Mouse (Mus musculus) hindbrain, postnatal 0 days (tissue): ENCODE data around the gene Fuca1. TPM values are rescaled to one million over a fixed set of nuclear protein-coding genes. Genes with fewer than 3 reads are reported as not detected.
A peak's percentile ranks its signal among the peaks of the same experiment; 100 is the strongest.

Source experiments
- ATAC-seq: fragments of 200-750 bp; cut with Nextera tagmentation; 2 replicates; pipeline ENCODE4 v1.8.0; 2017; ENCODE audit warnings: mild to moderate bottlenecking, moderate TSS enrichment, moderate library complexity
- DNase-seq: peaks from one replicate; pipeline ENCODE4 v3.0.0-alpha.2; 2015; ENCODE audit warnings: low spot score
- H3K27ac ChIP-seq: fragments of 300-500 bp; sonication (generic); 2 replicates; pipeline ENCODE4 v1.5.1; 2014; ENCODE audit warnings: mild to moderate bottlenecking
- H3K27me3 ChIP-seq: fragments of 300-500 bp; sonication (generic); 2 replicates; pipeline ENCODE4 v1.6.1; 2014; ENCODE audit warnings: low read length, mixed read lengths; ENCODE audit not compliant: insufficient read depth
- H3K36me3 ChIP-seq: fragments of 300-500 bp; sonication (generic); 2 replicates; pipeline ENCODE4 v1.6.1; 2014; ENCODE audit warnings: low read length, mixed read lengths; ENCODE audit not compliant: insufficient read depth
- H3K4me1 ChIP-seq: fragments of 300-500 bp; sonication (generic); 2 replicates; pipeline ENCODE4 v1.6.1; 2014; ENCODE audit warnings: antibody characterized with exemption, low read length, mixed read lengths; ENCODE audit not compliant: insufficient read depth
- H3K4me2 ChIP-seq: fragments of 300-500 bp; sonication (generic); 2 replicates; pipeline ENCODE4 v1.6.1; 2014; ENCODE audit warnings: low read depth, mild to moderate bottlenecking, low read length, moderate library complexity, mixed read lengths
- H3K4me3 ChIP-seq: fragments of 300-500 bp; sonication (generic); 2 replicates; pipeline ENCODE4 v1.5.1; 2014; ENCODE audit warnings: low read length
- H3K9ac ChIP-seq: fragments of 300-500 bp; sonication (generic); replicated peaks from 2 replicates; pipeline ENCODE4 v1.6.1; 2014; ENCODE audit warnings: mild to moderate bottlenecking, low read length, moderate library complexity, mixed read lengths
- H3K9me3 ChIP-seq: fragments of 300-500 bp; sonication (generic); 2 replicates; pipeline ENCODE4 v1.6.1; 2016; ENCODE audit warnings: low read length, mixed read lengths
- CTCF ChIP-seq: IDR thresholded peaks from 2 replicates; pipeline ENCODE4 v1.5.1; 2016; ENCODE audit warnings: antibody characterized with exemption, control low read depth, low read depth
- WGBS: fragments of 180-500 bp; shearing (Covaris S2); extraction: QIAGEN DNeasy Blood & Tissue Kit; methylation state at CpG from one replicate; pipeline ENCODE4 v1.1.7; 2014; 5-methylcytosine and 5-hydroxymethylcytosine counted together
- polyA plus RNA-seq: library from polyadenylated mRNA; unstranded; fragments of >200 nt; fragmentation: Nextera tagmentation; extraction: Ambion mirVana; gene quantifications from 2 replicates; pipeline ENCODE4 v1.2.1, GENCODE M21; 2015
- total RNA-seq: library from RNA; depleted of rRNA; stranded (reverse); fragments of >200 nt; gene quantifications from 2 replicates; pipeline ENCODE4 v1.2.3, GENCODE M21; 2014

Gene Fuca1
- total and polyA plus RNA-seq, 2 experiments from 2014 or later, result 43.6 to 97.3 TPM

DNA sequence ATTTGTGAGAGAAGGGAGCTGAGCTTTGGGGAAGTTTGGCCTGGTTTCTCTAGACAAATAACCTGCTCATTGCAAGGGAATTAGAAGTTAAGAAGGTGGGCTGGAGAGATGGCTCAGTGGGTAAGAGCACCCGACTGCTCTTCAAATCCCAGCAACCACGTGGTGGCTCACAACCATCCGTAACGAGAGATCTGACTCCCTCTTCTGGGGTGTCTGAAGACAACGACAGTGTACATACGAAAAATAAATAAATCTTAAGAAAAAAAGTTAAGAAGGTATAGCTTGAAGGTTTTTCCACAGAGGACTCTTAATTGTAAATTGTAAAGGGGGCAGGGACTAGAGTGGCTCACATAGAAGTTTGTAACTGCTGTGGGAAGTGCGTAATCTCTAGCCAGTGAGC is 45.0 kb upstream of the Fuca1 start:
- no peak for ATAC-seq
- 20% methylated on average over 7 of the region's 7 CpGs for WGBS

DNA sequence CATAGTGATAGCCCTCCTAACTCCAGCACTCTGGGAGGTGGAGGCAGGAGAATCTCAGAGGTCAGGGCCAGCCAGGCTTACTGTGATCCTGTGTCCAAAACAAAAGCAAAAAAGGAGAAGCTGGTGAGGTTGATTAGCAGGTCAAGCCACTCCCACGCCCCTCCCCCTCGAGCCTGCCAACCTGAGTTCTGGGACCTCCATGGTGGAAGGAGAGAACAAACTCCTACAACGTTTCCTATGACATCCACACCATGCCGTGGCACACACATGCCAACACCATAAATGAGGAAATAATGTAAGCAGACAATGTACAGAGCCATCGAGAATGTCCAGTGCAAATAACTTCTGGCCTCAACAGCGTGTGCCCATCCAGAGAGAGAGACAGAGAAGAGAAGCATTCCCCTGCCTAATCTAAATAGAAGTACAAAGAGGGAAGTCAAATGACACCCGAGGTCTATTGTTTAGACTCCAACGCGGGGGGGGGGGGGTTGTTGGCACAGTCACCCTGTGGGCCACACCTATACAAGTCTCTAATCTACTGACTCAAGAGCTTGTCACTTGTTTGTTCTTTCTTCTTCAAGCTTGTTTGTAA is 44.4 kb upstream of the Fuca1 start:
- 3% methylated on average over 9 of the region's 9 CpGs for WGBS
- DNase-seq, result no peak
- Histone ChIP-seq H3K27ac (peak overlapping the region; percentile 60; the same call in 1 of the 2 replicates), H3K9ac (no peak overlapping the region; the same call in 1 of the 2 replicates), H3K4me3 (peak overlapping the region; percentile 14), H3K9me3 (no peaks in the 10 kb centered on the region), H3K27me3 (no peaks in the 10 kb centered on the region), H3K4me1 (peaks cover 27% of the 10 kb centered on the region), H3K36me3 (no peaks in the 10 kb centered on the region), H3K4me2 (peak overlapping the region; percentile 48)
- no peak for TF ChIP-seq CTCF
- no peak for ATAC-seq

More for the DNA sequence above, 45.0 kb upstream of the Fuca1 start:
- Histone ChIP-seq H3K9me3 (no peaks in the 10 kb centered on the region), H3K9ac (no peak overlapping the region), H3K36me3 (no peaks in the 10 kb centered on the region), H3K27me3 (no peaks in the 10 kb centered on the region), H3K4me3 (no peak overlapping the region), H3K27ac (peak overlapping the region; percentile 60; the same call in 1 of the 2 replicates), H3K4me2 (no peak overlapping the region), H3K4me1 (peaks cover 29% of the 10 kb centered on the region)
- DNase-seq, result no peak
- TF ChIP-seq CTCF, result no peak; the same call in 1 of the 2 replicates

DNA sequence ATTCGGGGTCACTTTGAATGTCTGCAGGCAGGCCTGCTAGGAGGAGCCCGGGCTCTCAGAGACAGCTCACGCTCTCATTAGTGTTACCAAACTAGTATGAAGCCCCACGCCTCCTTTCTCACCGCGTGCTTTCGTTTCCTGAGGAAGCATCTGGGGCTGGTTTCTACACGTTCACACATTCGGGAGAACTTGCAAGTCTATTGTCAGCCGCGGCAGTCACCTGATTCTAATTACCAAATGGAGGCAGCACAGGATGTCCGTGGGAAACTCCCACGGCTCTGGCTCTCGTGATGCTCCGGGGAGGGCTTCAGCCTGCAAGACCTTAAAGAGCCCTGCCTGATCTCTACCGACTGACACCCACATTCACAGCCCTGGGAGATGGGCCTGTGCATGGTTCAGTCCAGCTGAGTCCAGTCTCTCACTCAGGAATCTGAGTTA is 43.9 kb upstream of the Fuca1 start:
- H3K36me3 ChIP-seq, result no peaks in the 10 kb centered on the region
- H3K9ac ChIP-seq, result no peak overlapping the region; the same call in 1 of the 2 replicates
- H3K4me2 ChIP-seq, result peak overlapping the region; percentile 48
- 2% methylated on average over 16 of the region's 16 CpGs for WGBS
- H3K27ac ChIP-seq, result peak overlapping the region; percentile 60; the same call in 1 of the 2 replicates
- no peak for TF ChIP-seq CTCF
- H3K4me1 ChIP-seq, result peaks cover 24% of the 10 kb centered on the region
- H3K9me3 ChIP-seq, result no peaks in the 10 kb centered on the region
- peak overlapping the region; percentile 14 for H3K4me3 ChIP-seq
- DNase-seq, result peak; percentile 68
- H3K27me3 ChIP-seq, result no peaks in the 10 kb centered on the region
- peak; percentile 13; the same call in 1 of the 2 replicates for ATAC-seq

DNA sequence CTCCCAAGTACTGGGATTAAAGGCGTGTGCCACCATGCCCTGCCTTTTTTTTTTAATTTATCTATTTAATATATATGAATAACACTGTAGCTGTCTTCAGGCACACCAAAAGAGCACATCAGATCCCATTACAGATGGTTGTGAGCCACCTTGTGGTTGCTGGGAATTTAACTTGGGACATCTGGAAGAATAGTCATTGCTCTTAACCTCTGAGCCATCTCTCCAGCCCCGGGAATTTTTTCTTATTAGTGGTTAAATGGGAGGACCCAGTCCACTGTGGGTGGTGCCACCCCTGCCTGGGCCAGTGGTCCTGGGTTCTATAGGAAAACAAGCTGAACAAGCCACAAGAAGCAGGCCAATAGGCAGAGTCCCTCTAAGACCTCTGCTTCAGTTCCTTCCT is 42.8 kb upstream of the Fuca1 start:
- TF ChIP-seq CTCF, result peak; percentile 57
- Histone ChIP-seq H3K4me2 (no peak overlapping the region), H3K9ac (no peak overlapping the region), H3K4me1 (peaks cover 24% of the 10 kb centered on the region), H3K27me3 (no peaks in the 10 kb centered on the region), H3K4me3 (no peak overlapping the region), H3K36me3 (no peaks in the 10 kb centered on the region), H3K27ac (no peak overlapping the region), H3K9me3 (no peaks in the 10 kb centered on the region)
- DNase-seq (peak; percentile 34), ATAC-seq (no peak)
- 59% methylated on average over 2 of the region's 2 CpGs for WGBS

DNA sequence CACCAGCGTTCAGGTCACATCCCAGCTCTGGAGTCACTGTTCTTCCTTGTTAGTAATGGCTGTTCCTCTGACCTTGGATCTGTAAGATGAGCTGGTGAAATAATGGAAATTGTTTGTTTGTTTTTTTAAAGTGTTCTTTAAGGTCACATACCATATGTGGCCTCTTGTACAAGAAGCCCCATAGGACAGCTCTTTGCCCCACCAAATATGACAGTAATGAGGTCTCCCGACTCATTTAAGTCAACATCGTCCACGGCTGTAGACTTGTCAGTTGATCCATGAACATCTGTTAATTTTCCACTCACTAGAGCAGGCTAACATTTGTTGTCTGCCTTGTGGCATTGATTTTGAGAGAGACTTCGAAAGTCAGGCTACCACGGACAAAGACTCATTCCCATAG is 41.5 kb upstream of the Fuca1 start:
- Histone ChIP-seq H3K9me3 (no peaks in the 10 kb centered on the region), H3K4me1 (peaks cover 24% of the 10 kb centered on the region), H3K27ac (no peak overlapping the region), H3K36me3 (no peaks in the 10 kb centered on the region), H3K4me3 (no peak overlapping the region), H3K27me3 (no peaks in the 10 kb centered on the region), H3K9ac (no peak overlapping the region), H3K4me2 (no peak overlapping the region)
- no peak for ATAC-seq
- no peak for DNase-seq
- TF ChIP-seq CTCF, result no peak
- WGBS, result 59% methylated on average over 6 of the region's 6 CpGs

DNA sequence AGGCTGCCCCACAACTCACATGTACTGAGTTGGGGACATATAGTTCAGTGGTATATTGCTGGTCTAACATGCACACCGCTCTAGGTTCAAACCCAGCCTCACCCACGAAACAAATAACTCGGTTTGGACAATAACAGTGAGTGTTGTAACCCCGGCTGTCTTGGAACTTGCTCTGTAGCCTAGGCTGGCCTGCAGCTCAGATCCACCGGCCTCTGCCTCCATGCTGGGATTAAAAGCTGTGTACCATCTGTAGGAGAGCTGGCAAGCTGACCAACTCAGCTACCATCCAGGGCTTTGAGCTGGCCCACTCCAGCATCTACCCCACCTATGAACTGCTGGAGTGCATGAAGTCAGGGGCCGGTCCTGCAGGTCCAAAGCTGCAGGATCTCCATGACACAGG is 40.5 kb upstream of the Fuca1 start:
- no peak overlapping the region for H3K4me2 ChIP-seq
- 88% methylated on average over 6 of the region's 6 CpGs for WGBS
- H3K27ac ChIP-seq, result no peak overlapping the region
- DNase-seq, result no peak
- no peaks in the 10 kb centered on the region for H3K36me3 ChIP-seq
- no peak for ATAC-seq
- no peaks in the 10 kb centered on the region for H3K9me3 ChIP-seq
- H3K9ac ChIP-seq, result no peak overlapping the region
- H3K4me3 ChIP-seq, result no peak overlapping the region
- H3K27me3 ChIP-seq, result no peaks in the 10 kb centered on the region
- H3K4me1 ChIP-seq, result peaks cover 17% of the 10 kb centered on the region
- TF ChIP-seq CTCF, result no peak

DNA sequence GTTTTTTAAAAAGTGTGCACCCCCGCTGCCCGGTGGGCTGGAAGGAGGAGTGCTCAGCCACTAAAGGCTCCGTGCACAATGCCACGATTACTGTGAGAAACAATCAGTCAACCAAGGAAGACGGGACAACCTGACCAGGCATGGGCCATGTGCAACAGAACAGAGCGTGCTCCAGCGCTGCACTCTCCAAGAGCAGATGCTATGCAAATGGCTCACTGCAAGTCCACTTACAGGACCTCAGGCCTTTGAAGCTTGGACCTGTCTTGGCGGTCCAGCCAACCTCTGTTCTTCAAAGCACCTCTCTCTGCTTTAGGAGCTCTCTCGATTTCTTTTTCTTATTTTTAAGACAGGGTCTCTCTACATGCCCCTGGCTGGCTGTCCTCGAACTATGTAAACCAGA is 40.0 kb upstream of the Fuca1 start:
- Histone ChIP-seq H3K27me3 (no peaks in the 10 kb centered on the region), H3K9me3 (no peaks in the 10 kb centered on the region), H3K4me2 (no peak overlapping the region), H3K4me1 (peaks cover 15% of the 10 kb centered on the region), H3K9ac (no peak overlapping the region), H3K27ac (no peak overlapping the region), H3K4me3 (no peak overlapping the region), H3K36me3 (no peaks in the 10 kb centered on the region)
- no peak for TF ChIP-seq CTCF
- DNase-seq (no peak), ATAC-seq (no peak)
- WGBS, result 76% methylated on average over 10 of the region's 10 CpGs
